In the genomic region with DNA sequence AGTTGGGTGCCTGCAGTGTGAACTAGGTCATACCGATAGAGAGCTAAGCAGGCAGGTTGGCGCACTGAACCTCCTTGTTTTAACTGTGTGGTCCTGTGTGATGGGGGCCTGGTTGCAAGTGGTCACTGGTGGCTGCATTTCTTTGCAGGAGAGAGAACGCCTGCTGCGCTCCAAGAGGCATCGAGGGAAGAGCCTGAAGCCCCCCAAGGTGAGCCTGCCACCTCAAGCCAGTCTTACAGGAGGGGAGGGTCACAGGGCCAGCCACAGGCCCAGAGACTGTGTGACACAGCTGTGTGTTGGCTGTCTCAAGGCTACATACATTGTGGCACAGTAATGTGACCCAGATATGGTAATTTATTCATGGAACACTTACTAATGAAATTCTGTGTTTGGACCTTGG, we compare ENCODE assay signal across 14 mouse cellular contexts. TPM values are rescaled to one million over a fixed set of nuclear protein-coding genes. Genes with fewer than 3 reads are reported as not detected.
"Had no signal": no experiment of that assay in that cellular context is flagged by ENCODE, and none has a peak within 500 bp of the region (broad histone marks: within the 10 kb centered on the region; RNA-seq: fewer than 3 reads in every experiment).

No protein-coding gene starts in this region.

- H3K4me1 ChIP-seq: limb, embryonic 10.5 days; liver, embryonic 15.5 days had no signal

- H3K4me3 ChIP-seq: limb, embryonic 10.5 days; liver, embryonic 15.5 days; midbrain, embryonic 12.5 days had no signal

- H3K36me3 ChIP-seq: limb, embryonic 10.5 days; liver, embryonic 15.5 days; midbrain, embryonic 12.5 days had no signal

- H3K27me3 ChIP-seq: liver, embryonic 15.5 days; midbrain, embryonic 12.5 days had no signal

- ATAC-seq: intestine, embryonic 16.5 days; lung, postnatal 0 days had no signal

- H3K4me2 ChIP-seq: liver, embryonic 11.5 days; liver, embryonic 15.5 days; midbrain, embryonic 12.5 days had no signal

- H3K9ac ChIP-seq: liver, embryonic 15.5 days; midbrain, embryonic 12.5 days had no signal

- DNase-seq: kidney, adult 2 months; kidney, postnatal 25 days; lung, adult 2 months; lung, postnatal 4 days; right cerebral cortex, postnatal 4 days; spleen, adult 18-20 months had no signal

- H3K27ac ChIP-seq: limb, embryonic 10.5 days; liver, embryonic 15.5 days; midbrain, embryonic 12.5 days had no signal

- H3K9me3 ChIP-seq: limb, embryonic 10.5 days; liver, embryonic 15.5 days; midbrain, embryonic 12.5 days had no signal

RNA-seq across cellular contexts. Expression of a gene that starts 21.9 kb away (rescaled TPM):
- total RNA-seq: megakaryocyte, adult 5-6 weeks had no signal
- polyA plus RNA-seq: kidney, embryonic 16.5 days; limb, embryonic 10.5 days; liver, embryonic 11.5 days; liver, embryonic 15.5 days; lung, postnatal 0 days had no signal
